Mouse (Mus musculus) hindbrain, embryonic 14.5 days (tissue): ENCODE data around the gene Rnf150. TPM values are rescaled to one million over a fixed set of nuclear protein-coding genes. Genes with fewer than 3 reads are reported as not detected.

ENCODE experiments used
- ATAC-seq: fragments of 200-750 bp; cut with Nextera tagmentation; 2 replicates; pipeline ENCODE4 v1.8.0; 2017; ENCODE audit warnings: moderate number of reproducible peaks, mild to moderate bottlenecking, moderate TSS enrichment, moderate library complexity; ENCODE audit not compliant: low FRiP score
- DNase-seq: peaks from one replicate; pipeline ENCODE4 v3.0.0-alpha.2; 2015; ENCODE audit warnings: low spot score
- H3K27ac ChIP-seq: fragments of 300-500 bp; sonication (generic); 2 replicates; pipeline ENCODE4 v1.5.1; 2014; ENCODE audit warnings: mild to moderate bottlenecking, moderate library complexity
- H3K27me3 ChIP-seq: fragments of 300-500 bp; sonication (generic); 2 replicates; pipeline ENCODE4 v1.6.1; 2014; ENCODE audit warnings: mild to moderate bottlenecking, low read length, mixed read lengths; ENCODE audit not compliant: control insufficient read depth, insufficient read depth
- H3K36me3 ChIP-seq: fragments of 300-500 bp; sonication (generic); replicated peaks from 2 replicates; pipeline ENCODE4 v1.6.1; 2014; ENCODE audit not compliant: control insufficient read depth, insufficient read depth
- H3K4me1 ChIP-seq: fragments of 300-500 bp; sonication (generic); replicated peaks from 2 replicates; pipeline ENCODE4 v1.6.1; 2014; ENCODE audit warnings: antibody characterized with exemption, low read length, mixed read lengths; ENCODE audit not compliant: control insufficient read depth, insufficient read depth
- H3K4me2 ChIP-seq: fragments of 300-500 bp; sonication (generic); replicated peaks from 2 replicates; pipeline ENCODE4 v1.6.1; 2014; ENCODE audit warnings: mild to moderate bottlenecking, moderate library complexity
- H3K4me3 ChIP-seq: fragments of 300-500 bp; sonication (generic); replicated peaks from 2 replicates; pipeline ENCODE4 v1.5.1; 2014; ENCODE audit warnings: mild to moderate bottlenecking, low read length
- H3K9ac ChIP-seq: fragments of 300-500 bp; sonication (generic); 2 replicates; pipeline ENCODE4 v1.6.1; 2014
- H3K9me3 ChIP-seq: fragments of 300-500 bp; sonication (generic); 2 replicates; pipeline ENCODE4 v1.6.1; 2016; ENCODE audit warnings: low read length; ENCODE audit not compliant: control insufficient read depth
- WGBS: fragments of 180-500 bp; shearing (Covaris S2); extraction: QIAGEN DNeasy Blood & Tissue Kit; methylation state at CpG from one replicate; pipeline ENCODE4 v1.1.7; 2014; 5-methylcytosine and 5-hydroxymethylcytosine counted together
- polyA plus RNA-seq: library from polyadenylated mRNA; unstranded; fragments of >200 nt; fragmentation: Nextera tagmentation; extraction: Ambion mirVana; gene quantifications from 2 replicates; pipeline ENCODE4 v1.2.1, GENCODE M21; 2014

Gene Rnf150
- polyA plus RNA-seq, 1 experiment from 2014 or later = 2.3 TPM

DNA sequence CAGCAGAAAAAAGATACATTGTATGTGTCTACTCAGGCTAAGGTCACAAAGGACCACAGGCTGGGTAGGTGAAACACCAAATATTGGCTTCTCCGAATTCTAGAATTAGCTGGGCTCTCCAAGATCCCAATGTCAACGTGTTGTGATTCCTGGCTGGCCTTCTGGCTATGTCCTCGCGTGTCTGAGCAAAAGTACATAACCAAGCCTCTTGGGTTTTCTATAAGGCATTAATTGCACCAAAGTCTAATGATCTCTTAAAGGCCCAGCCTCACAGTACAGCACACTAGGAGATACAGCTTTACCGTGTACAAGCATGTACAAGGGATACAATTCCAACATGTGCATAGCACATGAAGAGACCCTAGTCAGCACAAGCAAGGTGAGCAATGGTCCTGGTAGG is 199.1 kb downstream of the Rnf150 start:
- WGBS = 75% methylated on average over 5 of the region's 5 CpGs
- Histone ChIP-seq H3K4me3 (no peak overlapping the region), H3K27ac (no peak overlapping the region), H3K9me3 (no peaks in the 10 kb centered on the region), H3K9ac (no peak overlapping the region), H3K36me3 (no peaks in the 10 kb centered on the region), H3K4me1 (no peaks in the 10 kb centered on the region), H3K4me2 (no peak overlapping the region), H3K27me3 (no peaks in the 10 kb centered on the region)
- no peak for DNase-seq
- ATAC-seq = no peak

DNA sequence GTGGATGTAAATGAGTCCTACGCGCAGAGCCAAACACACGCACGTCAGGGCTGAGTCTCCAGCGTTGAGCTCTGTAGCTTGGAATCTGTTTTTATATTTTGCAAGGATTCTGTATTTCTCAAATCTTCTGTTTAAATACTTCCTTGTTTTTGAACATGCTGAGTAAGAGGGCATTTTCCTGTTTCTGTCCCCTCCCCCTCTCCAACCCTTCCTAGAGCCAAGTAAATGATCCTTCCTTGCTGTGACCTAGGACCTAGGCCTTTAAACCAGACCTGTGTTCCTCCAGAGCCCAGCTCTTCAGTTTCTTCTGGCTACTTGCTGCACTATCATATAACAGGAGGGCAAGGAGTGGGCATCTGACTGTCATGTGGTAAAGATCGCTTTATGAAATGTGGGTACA is 200.9 kb downstream of the Rnf150 start:
- H3K4me3 ChIP-seq = no peak overlapping the region
- H3K36me3 ChIP-seq = no peaks in the 10 kb centered on the region
- H3K27ac ChIP-seq = no peak overlapping the region
- no peaks in the 10 kb centered on the region for H3K9me3 ChIP-seq
- WGBS = 94% methylated on average over 6 of the region's 6 CpGs
- no peak for DNase-seq
- no peak overlapping the region for H3K9ac ChIP-seq
- no peak for ATAC-seq
- H3K4me2 ChIP-seq = no peak overlapping the region
- no peaks in the 10 kb centered on the region for H3K27me3 ChIP-seq
- no peaks in the 10 kb centered on the region for H3K4me1 ChIP-seq

DNA sequence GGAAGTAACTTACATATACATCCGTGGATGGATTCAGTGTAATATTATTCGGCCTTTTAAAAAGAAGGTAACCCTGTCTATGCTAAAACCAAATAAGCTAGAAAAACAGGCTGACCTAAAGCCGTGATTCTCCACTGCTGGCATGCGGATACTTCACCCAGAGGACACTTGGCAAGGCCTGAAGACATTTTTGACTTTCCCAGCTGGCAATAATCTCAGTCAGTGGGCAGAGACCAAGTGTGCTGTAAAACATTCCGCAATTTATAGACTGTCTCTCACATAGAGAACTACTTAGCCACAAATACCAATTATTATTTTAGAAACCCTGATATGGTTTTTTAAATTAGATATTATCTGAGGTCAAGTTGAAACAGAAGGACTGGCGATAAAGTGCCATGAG is 202.9 kb downstream of the Rnf150 start:
- ATAC-seq = no peak
- Histone ChIP-seq H3K9ac (no peak overlapping the region), H3K27me3 (no peaks in the 10 kb centered on the region), H3K36me3 (no peaks in the 10 kb centered on the region), H3K4me3 (no peak overlapping the region), H3K9me3 (no peaks in the 10 kb centered on the region), H3K4me2 (no peak overlapping the region), H3K27ac (no peak overlapping the region), H3K4me1 (no peaks in the 10 kb centered on the region)
- DNase-seq = no peak
- whole genome bisulfite sequencing = 92% methylated on average over 6 of the region's 6 CpGs

DNA sequence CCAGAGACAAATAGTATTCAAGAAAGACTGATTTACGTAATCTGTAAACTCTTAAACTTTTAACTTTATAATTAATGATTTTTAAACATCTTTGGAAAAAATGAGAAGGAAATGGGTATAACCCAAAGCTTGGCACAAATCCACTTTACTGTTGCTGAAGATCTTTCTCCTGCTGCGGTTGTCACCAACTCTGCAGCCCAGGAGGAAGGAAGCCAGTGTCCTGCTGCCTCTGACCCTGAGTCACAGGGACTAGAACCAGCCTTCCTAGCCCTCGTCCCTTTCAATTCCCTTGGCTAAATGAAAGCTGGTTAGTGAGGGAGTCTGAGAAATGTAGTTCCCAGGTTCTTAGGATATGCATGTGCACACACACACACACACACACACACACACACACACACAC is 203.7 kb downstream of the Rnf150 start:
- no peaks in the 10 kb centered on the region for H3K36me3 ChIP-seq
- WGBS = 87% methylated on average over 3 of the region's 3 CpGs
- no peaks in the 10 kb centered on the region for H3K9me3 ChIP-seq
- H3K27ac ChIP-seq = no peak overlapping the region
- no peaks in the 10 kb centered on the region for H3K27me3 ChIP-seq
- no peak for ATAC-seq
- no peak for DNase-seq
- no peak overlapping the region for H3K4me3 ChIP-seq
- no peaks in the 10 kb centered on the region for H3K4me1 ChIP-seq
- no peak overlapping the region for H3K9ac ChIP-seq
- no peak overlapping the region for H3K4me2 ChIP-seq

DNA sequence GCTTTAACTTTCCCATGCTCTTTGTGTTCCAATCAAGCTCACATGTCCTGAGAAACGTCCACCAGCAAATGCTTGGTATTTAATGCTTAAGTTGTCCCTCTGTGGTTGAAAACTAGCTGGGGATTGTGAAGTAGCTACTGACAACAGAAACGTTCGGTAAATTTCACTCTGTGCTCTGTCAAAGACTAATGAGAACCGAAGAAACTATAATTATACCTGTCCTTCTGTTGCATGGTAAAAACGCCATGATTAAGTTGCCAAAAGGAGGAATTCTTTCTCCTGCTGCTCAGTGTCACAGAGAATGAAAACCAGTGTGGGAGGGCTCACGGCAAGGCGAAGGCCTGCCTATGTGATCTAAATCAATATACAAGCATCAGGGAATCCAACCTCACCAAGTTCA is 204.8 kb downstream of the Rnf150 start:
- 78% methylated on average over 7 of the region's 7 CpGs for WGBS
- Histone ChIP-seq H3K9me3 (no peaks in the 10 kb centered on the region), H3K9ac (no peak overlapping the region), H3K4me3 (no peak overlapping the region), H3K4me1 (no peaks in the 10 kb centered on the region), H3K36me3 (no peaks in the 10 kb centered on the region), H3K27ac (no peak overlapping the region), H3K27me3 (no peaks in the 10 kb centered on the region), H3K4me2 (no peak overlapping the region)
- DNase-seq = no peak
- ATAC-seq = no peak

DNA sequence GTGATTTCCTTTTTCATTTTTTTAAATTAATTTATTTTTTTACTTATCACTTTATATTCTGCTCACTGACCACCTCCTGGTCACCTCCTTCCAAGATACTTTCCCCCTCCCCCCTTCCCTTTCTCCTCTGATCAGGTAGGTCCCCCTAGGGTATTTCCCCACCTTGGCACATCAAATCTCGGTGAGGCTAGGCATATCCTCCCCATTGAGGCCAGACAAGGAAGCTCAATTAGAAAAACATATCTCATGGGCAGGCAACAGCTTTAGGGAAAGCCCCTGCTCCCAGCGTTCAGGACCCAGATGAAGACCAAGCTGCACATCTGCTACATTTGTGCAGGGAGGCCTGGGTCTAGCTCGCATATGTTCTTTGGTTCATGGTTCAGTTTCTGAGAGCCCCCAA is 211.1 kb downstream of the Rnf150 start:
- Histone ChIP-seq H3K9ac (no peak overlapping the region), H3K4me3 (no peak overlapping the region), H3K9me3 (no peaks in the 10 kb centered on the region), H3K4me1 (no peaks in the 10 kb centered on the region), H3K27ac (no peak overlapping the region), H3K36me3 (no peaks in the 10 kb centered on the region; the same call in 1 of the 2 replicates), H3K27me3 (no peaks in the 10 kb centered on the region), H3K4me2 (no peak overlapping the region)
- ATAC-seq (no peak), DNase-seq (no peak)
- WGBS = 93% methylated on average over 3 of the region's 3 CpGs

DNA sequence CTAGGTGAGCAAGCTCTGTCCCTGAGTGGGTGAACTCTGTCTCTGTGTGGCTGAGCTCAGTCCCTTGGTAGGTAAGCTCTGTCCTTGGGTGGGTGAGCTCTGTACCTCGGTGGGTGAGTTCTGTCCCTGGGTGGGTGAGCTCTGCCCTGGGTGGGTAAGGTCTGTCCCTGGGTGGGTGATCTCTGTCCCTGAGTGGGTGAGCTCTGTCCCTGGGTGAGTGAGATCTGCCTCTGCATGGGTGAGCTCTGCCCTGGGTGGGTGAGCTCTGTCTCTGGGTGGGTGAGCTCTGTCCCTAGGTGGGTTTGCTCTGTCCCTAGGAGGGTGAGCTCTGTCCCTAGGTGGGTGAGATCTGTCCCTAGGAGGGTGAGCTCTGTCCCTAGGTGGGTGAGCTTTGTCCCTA is 213.5 kb downstream of the Rnf150 start:
- Histone ChIP-seq H3K9me3 (no peaks in the 10 kb centered on the region), H3K36me3 (no peaks in the 10 kb centered on the region; the same call in 1 of the 2 replicates), H3K4me1 (no peaks in the 10 kb centered on the region), H3K27me3 (no peaks in the 10 kb centered on the region), H3K4me3 (no peak overlapping the region), H3K27ac (no peak overlapping the region), H3K4me2 (no peak overlapping the region), H3K9ac (no peak overlapping the region)
- DNase-seq (no peak), ATAC-seq (peak; percentile 21; the same call in 1 of the 2 replicates)
- WGBS = 89% methylated on average over 1 of the region's 1 CpGs

DNA sequence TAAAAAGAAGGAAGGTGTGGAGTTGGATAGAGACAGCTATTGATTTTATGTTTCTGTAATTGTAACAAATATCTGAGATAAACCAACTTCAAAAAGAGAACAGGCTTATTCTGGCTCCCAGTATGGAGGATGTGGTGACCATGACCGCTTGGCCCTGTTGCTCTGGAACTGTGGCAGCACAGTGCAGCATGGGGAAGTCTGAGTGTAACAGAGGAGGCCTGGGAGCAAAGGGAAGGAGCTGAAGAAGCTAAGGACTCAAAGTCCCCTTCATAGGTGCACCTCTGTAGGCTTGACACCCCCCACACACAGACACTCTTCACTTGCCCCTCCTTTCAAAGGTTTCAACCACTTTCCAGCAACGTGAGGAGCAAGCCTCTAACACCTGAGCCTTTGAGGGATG is 214.2 kb downstream of the Rnf150 start:
- Histone ChIP-seq H3K4me2 (no peak overlapping the region), H3K4me1 (no peaks in the 10 kb centered on the region), H3K27me3 (no peaks in the 10 kb centered on the region), H3K27ac (no peak overlapping the region), H3K9me3 (no peaks in the 10 kb centered on the region), H3K4me3 (no peak overlapping the region), H3K9ac (no peak overlapping the region), H3K36me3 (no peaks in the 10 kb centered on the region; the same call in 1 of the 2 replicates)
- no peak for ATAC-seq
- no peak for DNase-seq
- WGBS = 95% methylated on average over 1 of the region's 2 CpGs

DNA sequence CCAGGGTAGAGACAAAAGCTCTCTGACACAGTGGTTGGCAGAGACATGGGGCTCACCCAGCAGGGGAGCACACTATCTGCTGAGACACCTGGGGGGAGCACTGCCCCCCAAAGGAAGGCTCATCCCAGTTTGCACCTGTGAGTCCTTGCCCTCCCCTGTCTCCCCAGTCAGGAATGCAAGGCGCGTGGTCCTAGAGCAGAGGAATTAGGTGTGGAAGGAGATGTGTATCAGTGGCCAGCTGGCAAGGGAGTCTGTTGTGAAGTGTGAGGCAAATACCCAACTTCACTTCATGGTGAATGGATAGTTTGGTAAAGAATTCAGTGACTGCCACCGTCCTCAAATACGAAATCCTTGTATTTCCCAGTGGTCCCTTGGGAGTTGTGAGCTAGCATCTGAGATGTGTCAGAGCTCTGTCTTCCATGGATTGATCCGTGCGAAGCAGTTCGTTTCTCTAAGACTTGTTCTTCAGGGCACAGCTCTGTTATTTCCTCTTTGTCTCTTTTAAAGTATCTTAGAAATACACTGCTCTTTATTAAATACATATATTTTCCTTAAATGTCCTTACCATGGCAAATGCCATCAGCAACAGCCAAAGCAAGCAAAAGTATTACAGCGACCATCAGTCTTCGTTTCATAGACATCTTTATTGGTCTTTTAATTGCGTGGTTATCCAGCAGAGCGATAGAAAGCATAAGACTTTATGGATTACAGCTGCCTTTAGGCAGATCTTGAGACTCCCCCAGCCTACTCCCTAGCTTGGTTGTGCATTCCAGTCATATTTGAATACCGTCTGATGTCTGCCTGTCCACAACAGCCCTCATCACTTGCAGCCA is 215.8 kb downstream of the Rnf150 start:
- H3K36me3 ChIP-seq = 0 out of 2 replicates have a peak, but pooled peaks cover 5% of the 10 kb centered on the region
- no peak overlapping the region for H3K4me3 ChIP-seq
- 79% methylated on average over 12 of the region's 12 CpGs for WGBS
- no peak overlapping the region for H3K27ac ChIP-seq
- DNase-seq = no peak
- no peaks in the 10 kb centered on the region for H3K4me1 ChIP-seq
- no peaks in the 10 kb centered on the region for H3K9me3 ChIP-seq
- no peak; the same call in 1 of the 2 replicates for ATAC-seq
- no peaks in the 10 kb centered on the region for H3K27me3 ChIP-seq
- H3K9ac ChIP-seq = no peak overlapping the region
- H3K4me2 ChIP-seq = no peak overlapping the region

DNA sequence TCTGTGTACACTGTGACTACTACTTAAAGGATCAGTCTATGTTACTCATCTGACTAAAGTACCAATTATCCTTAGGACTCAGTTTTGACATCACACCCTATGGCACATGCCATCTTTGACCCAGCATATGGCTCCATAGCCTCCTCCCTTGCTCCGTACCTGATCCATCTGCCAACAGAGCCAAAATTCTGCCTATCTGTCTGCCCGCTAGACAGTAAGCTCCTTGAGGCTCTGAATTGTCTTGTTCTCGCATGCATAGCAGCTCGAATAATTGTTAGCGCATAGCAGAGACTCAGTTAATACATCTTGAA is 216.3 kb downstream of the Rnf150 start:
- H3K27ac ChIP-seq = no peak overlapping the region
- ATAC-seq = no peak
- no peaks in the 10 kb centered on the region for H3K9me3 ChIP-seq
- DNase-seq = no peak
- H3K4me1 ChIP-seq = no peaks in the 10 kb centered on the region
- H3K27me3 ChIP-seq = no peaks in the 10 kb centered on the region
- H3K36me3 ChIP-seq = peaks cover 10% of the 10 kb centered on the region; the same call in 1 of the 2 replicates
- H3K4me3 ChIP-seq = no peak overlapping the region
- H3K9ac ChIP-seq = no peak overlapping the region
- H3K4me2 ChIP-seq = no peak overlapping the region
- WGBS = 92% methylated on average over 5 of the region's 5 CpGs
